Mouse (Mus musculus) testis, postnatal 14 days (tissue): ENCODE results near the gene Ociad1.

Source experiments
- DNase-seq: peaks from one replicate; pipeline ENCODE4 v3.0.0; 2021; ENCODE audit warnings: low spot score

Ociad1 gene

GRCm38 (mm10) chr5:73339779-73340722 lies 47.5 kb downstream of the Ociad1 start:
- no peak for DNase-seq

DNA sequence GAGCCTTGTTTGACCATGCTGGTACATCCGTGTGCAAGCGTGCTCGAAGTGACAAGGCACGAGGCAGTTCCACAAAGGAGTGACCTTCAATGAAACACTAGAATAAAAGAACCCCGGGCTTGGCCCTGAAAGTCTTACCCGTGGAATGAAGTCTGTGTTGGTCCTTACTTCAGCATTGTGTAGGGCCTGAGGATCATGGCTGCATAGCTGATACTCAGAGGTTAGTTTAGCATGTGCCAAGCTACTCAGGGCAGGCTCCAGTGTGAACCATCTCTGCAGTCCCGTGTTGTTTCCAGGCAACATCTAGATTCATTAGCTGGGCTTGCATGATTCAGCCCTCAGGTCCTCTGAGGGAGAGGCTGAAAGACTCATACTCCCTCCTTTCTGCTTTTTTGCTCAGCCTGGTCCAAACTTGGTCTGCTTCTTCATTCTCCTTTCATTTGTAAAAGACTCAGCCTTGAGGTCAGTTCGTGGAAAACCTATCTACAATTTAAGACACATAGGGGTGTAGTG lies 48.2 kb downstream of the Ociad1 start, which contains the start of gene Ociad2:
TSS of gene Ociad2 (minus strand) at position 306 of the 513 bp plus-strand sequence.
- DNase-seq = no peak

DNA sequence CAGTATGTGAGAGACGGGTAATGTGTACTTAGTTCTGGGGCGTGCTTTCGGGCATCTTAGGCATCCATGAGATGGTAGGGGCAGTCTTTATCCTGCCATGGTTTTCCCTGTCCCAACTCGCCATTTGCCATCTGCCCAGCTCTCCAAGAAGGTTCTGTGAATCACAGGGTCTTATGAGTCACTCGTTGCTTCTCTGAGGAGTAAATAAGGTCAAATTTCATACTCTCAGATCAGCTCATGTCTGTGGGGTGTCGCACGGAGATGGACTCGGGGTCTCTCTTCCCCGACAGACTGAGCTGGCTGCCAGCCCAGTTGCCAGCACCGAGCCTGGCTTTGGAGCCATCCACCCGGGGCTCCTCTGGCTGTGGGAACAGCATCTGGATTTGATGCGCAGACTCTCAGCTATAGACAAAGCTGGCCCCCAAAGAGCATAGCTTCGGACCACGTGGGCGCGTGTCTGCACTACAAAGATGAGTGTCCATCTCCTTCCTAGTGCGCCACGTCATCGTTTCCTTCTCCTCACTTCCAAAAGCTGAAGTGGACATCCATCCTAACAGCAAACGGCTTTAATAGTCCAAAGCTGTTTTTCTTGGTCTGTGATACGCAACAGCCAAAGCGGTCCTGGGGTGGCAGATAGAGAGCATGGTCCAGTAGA lies 50.2 kb downstream of the Ociad1 start:
- DNase-seq = no peak

- DNase-seq = no peak
These were observed 51.7 kb downstream of the Ociad1 start for GRCm38 (mm10) chr5:73344310-73344709.

DNA sequence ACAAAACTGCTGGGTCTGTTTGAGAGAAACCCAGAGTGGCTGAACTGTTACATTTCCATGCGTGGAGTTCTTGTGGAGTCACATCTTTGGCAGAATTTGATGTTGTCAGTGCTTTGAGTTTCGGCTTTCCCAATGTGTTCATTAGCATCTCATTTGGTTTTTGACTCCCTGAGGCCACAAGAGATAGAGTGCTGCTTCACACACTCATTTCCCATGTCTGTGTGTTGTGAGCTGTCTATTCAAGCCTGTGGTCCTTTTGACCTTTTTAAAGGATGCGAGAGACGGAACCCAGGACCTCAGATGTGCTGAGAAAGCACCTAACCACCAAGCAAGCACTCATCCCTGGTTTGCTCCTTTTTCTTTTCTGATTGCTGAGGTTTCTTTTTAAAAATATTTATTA lies 52.7 kb downstream of the Ociad1 start:
- DNase-seq = no peak

DNA sequence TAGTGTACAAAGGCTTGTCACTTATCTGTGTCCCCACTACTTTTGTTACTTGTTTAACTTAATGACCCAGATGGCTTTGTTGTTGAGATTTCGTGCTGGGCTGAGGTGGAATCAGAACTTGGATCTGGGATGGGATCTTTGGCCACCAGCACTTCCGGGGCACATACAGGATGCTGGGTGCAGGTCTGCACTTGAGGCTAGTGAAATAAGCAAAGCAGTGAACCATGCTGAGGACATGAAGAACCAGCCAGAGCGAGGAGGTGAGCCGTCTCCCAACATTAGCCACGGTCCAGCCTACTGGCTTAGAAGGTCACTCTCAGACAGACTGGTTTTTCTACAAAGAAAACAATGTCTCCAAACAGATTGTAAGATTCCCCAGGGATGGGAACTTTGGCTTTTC lies 56.9 kb downstream of the Ociad1 start:
- peak; percentile 15 for DNase-seq

GRCm38 (mm10) chr5:73351796-73352195 lies 59.2 kb downstream of the Ociad1 start:
- DNase-seq = no peak

GRCm38 (mm10) chr5:73353519-73353918 lies 60.9 kb downstream of the Ociad1 start:
- DNase-seq = peak; percentile 33

DNA sequence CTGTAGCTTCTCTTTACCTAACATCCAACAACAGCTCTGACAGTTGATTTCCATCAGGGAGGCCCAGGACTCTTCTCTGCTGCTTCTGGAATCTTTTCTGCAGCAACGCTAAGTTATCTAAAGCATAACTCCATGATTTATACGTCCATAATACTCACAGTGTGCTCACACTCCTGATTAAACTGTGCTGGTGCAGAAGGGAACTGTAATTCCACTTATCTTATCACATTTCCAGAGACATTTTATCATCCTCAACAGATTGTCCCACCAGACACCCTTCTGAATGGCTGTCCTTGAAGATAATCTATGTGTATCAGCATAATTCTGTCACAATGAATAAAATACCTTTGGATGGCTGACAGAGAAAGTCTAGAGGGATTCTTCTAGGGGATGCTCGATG lies 61.4 kb downstream of the Ociad1 start:
- no peak for DNase-seq

GRCm38 (mm10) chr5:73355393-73355792 lies 62.8 kb downstream of the Ociad1 start:
- no peak for DNase-seq

DNA sequence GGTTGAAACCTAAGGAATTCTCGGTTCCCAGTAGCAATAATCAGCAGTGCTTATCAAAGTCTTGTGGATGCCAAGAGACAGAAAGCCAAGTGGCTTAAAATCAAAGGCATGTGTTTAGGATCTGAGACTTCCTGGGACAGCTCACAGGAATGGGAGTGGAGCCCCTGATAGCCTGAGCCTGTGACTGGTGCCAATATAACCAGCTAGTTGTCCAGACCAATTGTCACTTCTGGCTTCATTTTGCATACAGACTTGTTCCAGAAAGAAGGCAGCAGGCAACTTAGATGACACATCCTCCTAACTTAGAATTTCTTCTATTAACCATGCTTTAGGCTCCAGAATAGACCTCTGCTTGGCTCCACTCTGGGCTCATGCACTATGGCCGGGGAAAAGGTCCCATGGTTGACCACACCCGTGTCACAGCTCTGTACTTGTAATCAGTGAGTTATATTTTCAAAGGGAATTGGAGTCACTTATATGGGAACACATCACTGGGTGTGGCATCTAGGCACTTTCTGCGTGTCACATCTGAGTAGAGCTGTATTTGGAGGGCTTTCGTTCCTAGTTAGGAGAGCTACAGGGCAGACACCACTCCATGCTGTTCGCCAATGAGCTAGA lies 66.7 kb downstream of the Ociad1 start:
- DNase-seq = no peak

DNA sequence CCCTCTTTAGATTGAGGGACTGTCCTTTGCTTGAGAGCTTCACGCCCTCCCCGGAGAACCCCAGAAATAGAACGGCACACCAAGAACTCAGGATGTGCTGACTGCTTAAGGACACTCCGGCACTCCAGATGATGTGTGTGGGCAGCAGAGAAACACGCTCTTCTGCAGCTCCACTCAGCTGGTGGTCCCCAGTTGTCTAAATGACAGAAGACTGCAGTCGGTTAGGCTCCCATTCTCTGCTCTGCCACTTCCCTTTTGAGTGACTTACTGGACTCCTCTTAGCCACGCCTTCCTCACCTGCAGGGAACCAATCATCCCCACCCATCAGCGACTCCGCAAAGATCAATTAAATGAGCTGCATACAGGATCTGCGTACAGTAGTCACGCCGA lies 67.2 kb downstream of the Ociad1 start:
- no peak for DNase-seq

DNA sequence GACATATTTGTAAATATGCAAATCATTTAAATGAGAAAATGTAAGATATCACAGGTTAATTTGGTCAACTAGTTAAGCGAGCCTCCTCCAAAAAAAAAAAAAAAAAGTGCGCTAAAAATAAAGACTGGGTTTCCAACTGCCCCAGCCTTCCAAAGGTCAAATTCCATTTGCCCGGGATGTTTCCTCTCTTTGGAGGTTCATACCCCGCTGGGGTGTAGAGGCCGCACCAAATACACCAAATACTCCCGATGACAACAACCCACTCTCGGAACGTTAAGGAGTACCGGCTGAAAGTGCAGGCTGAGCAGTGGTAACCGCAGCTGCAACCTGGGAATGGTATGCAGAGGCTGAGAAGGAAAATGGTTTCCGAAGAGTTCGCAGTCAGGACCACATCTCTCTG lies 67.7 kb downstream of the Ociad1 start:
- DNase-seq = no peak

GRCm38 (mm10) chr5:73362338-73362737 lies 69.8 kb downstream of the Ociad1 start:
- DNase-seq = no peak

DNA sequence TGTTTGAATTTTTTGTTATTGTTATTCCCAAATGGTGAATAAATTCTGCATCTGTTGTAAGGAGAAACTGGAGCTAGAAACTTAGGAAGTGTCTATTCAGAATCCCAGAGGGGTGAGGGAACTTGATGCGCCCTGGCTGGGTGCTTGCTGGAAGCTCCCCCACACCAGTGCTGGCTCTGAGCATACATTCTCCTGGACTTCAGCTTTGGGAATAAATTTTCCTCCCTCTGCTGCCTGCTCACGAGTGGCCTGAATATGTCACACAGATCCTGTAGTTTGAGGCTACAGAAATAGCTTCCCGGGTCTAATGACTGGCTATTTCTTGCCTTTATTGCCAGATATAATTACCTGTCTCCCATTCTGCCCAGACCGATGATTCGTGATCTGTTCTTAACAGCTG lies 70.2 kb downstream of the Ociad1 start:
- no peak for DNase-seq
